Comparison of ENCODE assay signal across 16 mouse cellular contexts in the genomic region with DNA sequence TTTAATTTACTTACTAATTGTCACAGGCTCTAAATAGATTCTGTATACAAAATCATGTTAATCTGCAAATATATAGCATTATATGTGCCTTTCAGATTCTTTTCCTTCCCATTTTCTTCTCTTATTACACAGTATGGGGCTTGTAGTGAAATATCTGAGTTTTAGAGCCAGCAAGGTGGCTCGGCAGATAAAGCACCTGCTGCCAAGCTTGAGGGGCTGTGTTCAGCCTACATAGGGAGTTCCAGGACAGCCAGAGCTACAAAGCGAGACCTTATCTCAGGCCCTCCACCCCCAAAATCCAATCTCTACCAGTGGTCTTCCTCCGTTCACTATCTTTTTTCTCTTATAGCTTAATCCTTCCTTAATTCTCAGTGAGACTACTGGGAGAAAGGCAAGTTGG.
"Had no signal": no experiment of that assay in that cellular context is flagged by ENCODE, and none has a peak within 500 bp of the region (broad histone marks: within the 10 kb centered on the region; RNA-seq: fewer than 3 reads in every experiment).

No protein-coding gene starts in this region.

- H3K27me3 ChIP-seq: neural tube, embryonic 13.5 days; neural tube, embryonic 15.5 days; stomach, embryonic 15.5 days had no signal

- H3K4me3 ChIP-seq: neural tube, embryonic 13.5 days; neural tube, embryonic 15.5 days; stomach, embryonic 15.5 days had no signal

- H3K4me1 ChIP-seq: neural tube, embryonic 13.5 days; neural tube, embryonic 15.5 days; stomach, embryonic 15.5 days had no signal

- H3K9me3 ChIP-seq: neural tube, embryonic 13.5 days; neural tube, embryonic 15.5 days; stomach, embryonic 15.5 days had no signal

- H3K9ac ChIP-seq: neural tube, embryonic 13.5 days; neural tube, embryonic 15.5 days; stomach, embryonic 15.5 days had no signal

- H3K4me2 ChIP-seq: neural tube, embryonic 13.5 days; neural tube, embryonic 15.5 days; stomach, embryonic 15.5 days had no signal

- DNase-seq: retina, postnatal 1 day; right cerebral cortex, adult 18-20 months; right cerebral cortex, postnatal 14 days; right cerebral cortex, postnatal 25 days; right cerebral cortex, postnatal 4 days; spleen, adult 18-20 months; thymus, adult 18-20 months; thymus, adult 2 months; thymus, postnatal 14 days; thymus, postnatal 25 days; thymus, postnatal 36 days; thymus, postnatal 4 days had no signal

- H3K27ac ChIP-seq: neural tube, embryonic 13.5 days; neural tube, embryonic 15.5 days; stomach, embryonic 15.5 days; stomach, postnatal 0 days had no signal

- H3K36me3 ChIP-seq: neural tube, embryonic 13.5 days; neural tube, embryonic 15.5 days; stomach, embryonic 15.5 days had no signal
